In the genomic region with DNA sequence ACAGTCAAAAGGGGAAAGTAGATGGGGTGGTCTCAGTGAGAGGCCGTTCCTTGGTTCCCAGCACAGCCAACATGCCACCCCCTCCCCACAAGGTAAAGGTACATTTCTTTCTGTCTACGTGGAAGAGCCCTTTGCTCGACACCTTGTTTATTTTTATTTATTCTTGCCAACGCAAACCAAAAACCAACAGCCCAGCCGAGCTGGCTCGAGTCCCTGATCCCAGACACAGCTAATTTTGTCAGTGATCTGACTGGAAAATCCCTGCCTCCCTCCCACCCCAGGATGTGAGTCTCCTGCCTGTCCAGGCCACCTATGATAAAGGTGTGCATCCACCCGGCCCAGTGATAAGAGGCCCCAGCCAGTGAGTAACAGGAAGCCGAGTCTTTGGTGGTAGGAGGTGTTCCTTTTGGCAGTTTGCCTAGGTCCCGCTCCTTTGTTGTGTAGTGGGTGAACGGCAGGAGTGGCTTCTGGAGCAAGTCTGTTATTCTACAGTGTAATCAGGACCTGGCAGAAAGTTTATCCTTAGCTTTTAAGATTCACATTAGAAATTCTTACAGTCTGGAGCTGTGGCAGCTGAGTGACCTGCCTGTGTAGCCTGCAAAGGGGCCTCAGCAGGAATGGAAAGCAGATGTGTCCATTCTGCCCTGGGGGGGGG, we compare ENCODE assay signal across 8 mouse cellular contexts. TPM values are rescaled to one million over a fixed set of nuclear protein-coding genes. Genes with fewer than 3 reads are reported as not detected.
DNase-seq lines count a peak whose midpoint lies in the region; ATAC-seq lines count a peak whose summit lies in the region.

No protein-coding gene starts in this region.

- H3K4me2 ChIP-seq in liver, embryonic 12.5 days = peak overlapping the region; percentile 54
- H3K4me2 ChIP-seq in stomach, embryonic 16.5 days (ENCODE audit: low read depth, low read length) = 0 out of 2 replicates have a peak overlapping the region, but pooled peaks have one; percentile 22

- H3K9me3 ChIP-seq in liver, embryonic 12.5 days (replicated peaks) = no peaks in the 10 kb centered on the region
- H3K9me3 ChIP-seq in stomach, embryonic 16.5 days (replicated peaks; ENCODE audit: control insufficient read depth, low read length) = no peaks in the 10 kb centered on the region

- no peak for DNase-seq in cerebellum, postnatal 4 days (ENCODE audit: low spot score in 2 of 2)
- DNase-seq in induced T-regulatory cell, adult 2 months (ENCODE audit: low read depth) = peak; percentile 18
- no peak for DNase-seq in adipocyte (ENCODE audit: low spot score)

- peaks cover 50% of the 10 kb centered on the region for H3K4me1 ChIP-seq in liver, embryonic 12.5 days
- peaks cover 12% of the 10 kb centered on the region for H3K4me1 ChIP-seq in stomach, embryonic 16.5 days (ENCODE audit: control insufficient read depth, insufficient read depth, low read length)

- peak overlapping the region; percentile 44; the same call in 1 of the 2 replicates for H3K9ac ChIP-seq in liver, embryonic 12.5 days
- 0 out of 2 replicates have a peak overlapping the region, but pooled peaks have one; percentile 10 for H3K9ac ChIP-seq in stomach, embryonic 16.5 days (ENCODE audit: low read length)

- H3K36me3 ChIP-seq in liver, embryonic 12.5 days = peaks cover 12% of the 10 kb centered on the region
- peaks cover 3% of the 10 kb centered on the region; the same call in 1 of the 2 replicates for H3K36me3 ChIP-seq in stomach, embryonic 16.5 days (ENCODE audit: control insufficient read depth, insufficient read depth, low read length)

- ATAC-seq in cerebellum, adult (ENCODE audit: insufficient number of reproducible peaks, low FRiP score, low TSS enrichment) = peak; percentile 52; the same call in 1 of the 2 replicates
- ATAC-seq in CD4-positive, CD25-positive, alpha-beta regulatory T cell, adult 4 months = peak; percentile 76
- peak; percentile 38; the same call in 1 of the 2 replicates for ATAC-seq in erythroblast, adult 5-6 weeks (replicated peaks; ENCODE audit: low FRiP score, poor library complexity, severe bottlenecking)
- ATAC-seq in liver, embryonic 12.5 days = peak; percentile 77
- ATAC-seq in stomach, embryonic 16.5 days (ENCODE audit: insufficient read depth, low FRiP score) = peak; percentile 76; the same call in 1 of the 2 replicates

- peak overlapping the region; percentile 86 for H3K27ac ChIP-seq in liver, embryonic 12.5 days
- H3K27ac ChIP-seq in stomach, embryonic 16.5 days (ENCODE audit: low read length) = peak overlapping the region; percentile 67

- WGBS in liver, embryonic 12.5 days (ENCODE audit: insufficient replicate concordance) = 42% methylated on average over 10 of the region's 10 CpGs
- 19% methylated on average over 10 of the region's 10 CpGs for WGBS in stomach, embryonic 16.5 days

- H3K27me3 ChIP-seq in liver, embryonic 12.5 days (replicated peaks) = no peaks in the 10 kb centered on the region
- H3K27me3 ChIP-seq in stomach, embryonic 16.5 days (ENCODE audit: control insufficient read depth, insufficient read depth, low read length) = no peaks in the 10 kb centered on the region

- 0 out of 2 replicates have a peak overlapping the region, but pooled peaks have one; percentile 6 for H3K4me3 ChIP-seq in liver, embryonic 12.5 days
- no peak overlapping the region for H3K4me3 ChIP-seq in stomach, embryonic 16.5 days (replicated peaks; ENCODE audit: low read length)

RNA-seq across cellular contexts. Expression of a gene that starts 36.6 kb away (rescaled TPM):
- polyA plus RNA-seq in CD4-positive, CD25-positive, alpha-beta regulatory T cell, adult 4 months (2017; shearing (Covaris generic)) = 1 to 10 TPM; 1.7 TPM
- 7.5 and 9.2 TPM in 2 replicates for total RNA-seq in erythroblast, adult 5-6 weeks (2015; ENCODE audit: low replicate concordance)
- 8.8 and 9.1 TPM in 2 replicates for total RNA-seq in erythroblast, adult 5-6 weeks (2017; ENCODE audit: low replicate concordance)
- polyA plus RNA-seq in liver, embryonic 12.5 days (2016; fragmentation: Nextera tagmentation; extraction: Ambion mirVana) = 3.5 and 3.7 TPM in 2 replicates
- 3.7 and 3.9 TPM in 2 replicates for polyA plus RNA-seq in stomach, embryonic 16.5 days (2015; fragmentation: Nextera tagmentation; extraction: Ambion mirVana)

RNA-seq across cellular contexts. Expression of a gene that starts 36.8 kb away (rescaled TPM):
- polyA plus RNA-seq in CD4-positive, CD25-positive, alpha-beta regulatory T cell, adult 4 months (2017; shearing (Covaris generic)) = 10 to 100 TPM; 10.5 to 19.7 TPM
- total RNA-seq in erythroblast, adult 5-6 weeks (2015; ENCODE audit: low replicate concordance) = 12.3 and 25.6 TPM in 2 replicates
- 19.5 and 20.9 TPM in 2 replicates for total RNA-seq in erythroblast, adult 5-6 weeks (2017; ENCODE audit: low replicate concordance)
- polyA plus RNA-seq in liver, embryonic 12.5 days (2016; fragmentation: Nextera tagmentation; extraction: Ambion mirVana) = 13.3 and 16.5 TPM in 2 replicates
- polyA plus RNA-seq in stomach, embryonic 16.5 days (2015; fragmentation: Nextera tagmentation; extraction: Ambion mirVana) = 26.4 and 27.4 TPM in 2 replicates
